Mouse (Mus musculus) megakaryocyte, embryonic 14.5 days (primary cell): ENCODE results near the gene Rab5a.

Experiments
- FLI1 ChIP-seq: IDR thresholded peaks from 2 replicates; pipeline ENCODE4 v1.6.1; 2012; ENCODE audit warnings: low read length, inconsistent platforms, mixed read lengths
- GATA1 ChIP-seq: IDR thresholded peaks from 3 replicates; pipeline ENCODE4 v1.6.1; 2012; ENCODE audit warnings: mixed read lengths, low read length, inconsistent platforms, borderline replicate concordance

DNA sequence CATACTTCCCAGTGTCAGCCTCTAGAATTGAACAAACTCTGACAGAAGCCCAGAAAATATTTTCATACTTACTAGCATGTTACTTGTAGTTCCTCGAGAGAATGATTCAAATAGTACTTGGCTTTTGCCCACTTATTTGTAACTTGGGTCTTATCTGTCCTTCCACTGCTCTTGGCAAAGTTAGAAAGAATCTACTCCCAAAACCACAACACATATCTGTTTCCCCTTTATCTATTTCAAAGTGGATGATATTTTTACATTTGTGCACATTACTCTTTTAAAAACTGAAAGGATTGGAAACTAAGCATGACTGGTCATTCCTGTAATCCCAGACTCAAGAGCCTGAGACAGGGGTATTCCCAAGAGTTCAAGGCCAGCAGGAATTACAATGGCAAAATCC lies 22.3 kb upstream of the Rab5a start:
- no peak for TF ChIP-seq GATA1
- TF ChIP-seq FLI1 = no peak
